Mouse (Mus musculus) small intestine, adult 2 months (tissue): ENCODE results near the gene 9430007A20Rik.

Experiments used
- CTCF ChIP-seq: fragments of 200-500 bp; IDR thresholded peaks from 2 replicates; pipeline ENCODE4 v1.5.1; 2012; ENCODE audit warnings: low read depth, mild to moderate bottlenecking, control low read depth, inconsistent platforms, low read length, moderate library complexity, mixed read lengths; ENCODE audit not compliant: insufficient replicate concordance, insufficient read length; ENCODE audit errors: extremely low read depth
- POLR2A ChIP-seq: fragments of 200-500 bp; IDR thresholded peaks from 2 replicates; pipeline ENCODE4 v1.6.1; 2012; ENCODE audit warnings: low read depth, mild to moderate bottlenecking, control low read depth, inconsistent platforms, low read length, moderate library complexity

- no peak for TF ChIP-seq POLR2A
- TF ChIP-seq CTCF, result no peak
Observed at GRCm38 (mm10) chr4:144506518-144506917, 13.1 kb upstream of the 9430007A20Rik start.
